Mouse (Mus musculus) erythroblast, embryonic 14.5 days (primary cell): ENCODE data around the gene Nemp1.

Experiments
- GATA1 ChIP-seq: IDR thresholded peaks from 2 replicates; pipeline ENCODE4 v1.6.1; 2012; ENCODE audit warnings: low read length, inconsistent platforms, mixed read lengths
- TAL1 ChIP-seq: IDR thresholded peaks from 3 replicates; pipeline ENCODE4 v1.6.1; 2012; ENCODE audit warnings: low read length, inconsistent platforms, mixed read lengths

DNA sequence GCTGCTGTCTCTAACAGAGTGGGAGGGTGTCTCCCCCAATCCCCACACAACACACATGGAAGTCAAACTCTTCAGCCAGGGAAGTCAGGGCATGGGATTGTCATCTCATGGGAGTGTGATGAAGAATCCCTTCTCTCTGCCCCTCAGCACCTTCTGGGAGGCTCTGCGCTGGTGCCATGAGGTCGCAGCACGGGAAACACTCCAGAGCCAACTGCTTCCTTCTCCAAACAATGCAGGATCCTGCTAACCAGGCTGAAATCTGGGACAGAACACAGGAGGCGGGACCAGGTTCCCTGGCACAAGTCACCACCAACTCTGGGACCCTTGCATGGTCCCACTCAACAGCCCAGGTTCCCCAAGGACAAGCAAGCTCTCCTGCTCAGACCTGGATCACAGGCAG, 49.4 kb upstream of the Nemp1 start:
- TF ChIP-seq TAL1 = no peak
- TF ChIP-seq GATA1 = no peak
